Comparison of ENCODE assay signal across 20 mouse cellular contexts in genomic region chr1:80746691-80747463, GRCm38 (mm10). TPM values are rescaled to one million over a fixed set of nuclear protein-coding genes. Genes with fewer than 3 reads are reported as not detected.
DNase-seq lines count a peak whose midpoint lies in the region; TF ChIP-seq lines count a peak whose summit lies in the region.
"Had no signal": no experiment of that assay in that cellular context is flagged by ENCODE, and none has a peak within 500 bp of the region (broad histone marks: within the 10 kb centered on the region; RNA-seq: fewer than 3 reads in every experiment).

No protein-coding gene starts in this region.

- H3K4me3 ChIP-seq in macrophage (ENCODE audit: inconsistent target): no peak overlapping the region
- H3K4me3 ChIP-seq in small intestine, adult 2 months (ENCODE audit: low read depth, low read length): no peak overlapping the region
- H3K4me3 ChIP-seq: embryonic facial prominence, embryonic 13.5 days; erythroblast, embryonic 14.5 days; forebrain, embryonic 12.5 days; hindbrain, embryonic 10.5 days; limb, embryonic 15.5 days; liver, embryonic 15.5 days; lung, embryonic 15.5 days had no signal

- H3K27ac ChIP-seq in macrophage: 0 out of 2 replicates have a peak overlapping the region, but pooled peaks have one; percentile 1
- H3K27ac ChIP-seq in small intestine, adult 2 months (ENCODE audit: insufficient read depth, low read depth, low read length): 0 out of 2 replicates have a peak overlapping the region, but pooled peaks have one; percentile 22
- H3K27ac ChIP-seq: embryonic facial prominence, embryonic 13.5 days; forebrain, embryonic 12.5 days; hindbrain, embryonic 10.5 days; limb, embryonic 15.5 days; liver, embryonic 15.5 days; lung, embryonic 15.5 days had no signal

- no peaks in the 10 kb centered on the region for H3K4me1 ChIP-seq in small intestine, adult 2 months (ENCODE audit: control insufficient read depth, insufficient read depth, insufficient read length, low read length)
- H3K4me1 ChIP-seq: embryonic facial prominence, embryonic 13.5 days; forebrain, embryonic 12.5 days; hindbrain, embryonic 10.5 days; limb, embryonic 15.5 days; liver, embryonic 15.5 days; lung, embryonic 15.5 days had no signal

- no peak for TF ChIP-seq POLR2A in small intestine, adult 2 months (IDR thresholded peaks at IDR 0.05; ENCODE audit: low read depth, low read length)

- 32% methylated on average over 2 of the region's 2 CpGs for WGBS in macrophage (ENCODE audit: missing documents)
- WGBS in small intestine, adult 2 months: 50% methylated on average over 2 of the region's 2 CpGs

- DNase-seq in CD4-positive helper T cell, adult 2 months (ENCODE audit: low read depth, low spot score): peak; percentile 75
- DNase-seq in T-cell, adult 2 months (ENCODE audit: low spot score): peak; percentile 59
- no peak for DNase-seq in layer of hippocampus, adult 9-11 months
- DNase-seq in cerebellum, postnatal 36 days: no peak
- no peak for DNase-seq in heart, postnatal 4 days
- DNase-seq: adrenal gland, adult 2 months; cerebellum, adult 11 months; cerebellum, postnatal 14 days; embryo, embryonic 11 days; kidney, postnatal 36 days; lung, postnatal 36 days had no signal

- no peak for TF ChIP-seq CTCF in small intestine, adult 2 months (IDR thresholded peaks at IDR 0.05; ENCODE audit: extremely low read depth, insufficient read length, insufficient replicate concordance, low read depth, low read length)

- H3K79me2 ChIP-seq in macrophage (ENCODE audit: inconsistent target): peaks cover 100% of the 10 kb centered on the region

- H3K36me3 ChIP-seq in macrophage (ENCODE audit: inconsistent target): no peaks in the 10 kb centered on the region
- no peaks in the 10 kb centered on the region for H3K36me3 ChIP-seq in small intestine, adult 2 months (ENCODE audit: control insufficient read depth, insufficient read depth, low read length)
- H3K36me3 ChIP-seq: embryonic facial prominence, embryonic 13.5 days; forebrain, embryonic 12.5 days; hindbrain, embryonic 10.5 days; limb, embryonic 15.5 days; liver, embryonic 15.5 days; lung, embryonic 15.5 days had no signal

- no peaks in the 10 kb centered on the region for H3K27me3 ChIP-seq in small intestine, adult 2 months (ENCODE audit: control insufficient read depth, insufficient read depth, low read length)
- H3K27me3 ChIP-seq: embryonic facial prominence, embryonic 13.5 days; forebrain, embryonic 12.5 days; limb, embryonic 15.5 days; liver, embryonic 15.5 days; lung, embryonic 15.5 days had no signal

RNA-seq across cellular contexts. Expression of gene Dock10, which starts 11.4 kb away (rescaled TPM):
- total RNA-seq in macrophage (2018; cell fraction: chromatin; rRNA removed): 1,000 to 10,000 TPM in 5 of 26 experiments, 100 to 1,000 TPM in 21; 395 to 1,989 (median 506) TPM
- 10 to 100 TPM; 51.8 to 96.8 (median 59.1) TPM for total RNA-seq in macrophage (2018; cell fraction: cytosol; rRNA removed)
- total RNA-seq in macrophage (2018; cell fraction: nucleus; rRNA removed): 1,000 to 10,000 TPM in 2 of 26 experiments, 100 to 1,000 TPM in 24; 205 to 1,816 (median 344) TPM
- 37.7 to 54.9 TPM (median 46.3 TPM) in 3 replicates for polyA plus RNA-seq in macrophage (2018)
- polyA plus RNA-seq in small intestine, adult 2 months (2012; rRNA removed): 0.86 and 1.7 TPM in 2 replicates
- 1 to 10 TPM; 6.7 to 7.0 TPM for total RNA-seq in heart, postnatal 4 days (2021)

Comparison
In these comparisons a context has a peak if more than half of its experiments do, and no peak if none do; other contexts are left out.
1. DNase-seq: peak in CD4-positive helper T cell, adult 2 months (single experiment) and T-cell, adult 2 months (single experiment); none in layer of hippocampus, adult 9-11 months (single experiment), cerebellum, postnatal 36 days (0 of 2) and heart, postnatal 4 days (single experiment).
2. RNA of gene Dock10, which starts 11.4 kb away (polyA plus RNA-seq): 37.7 to 54.9 TPM in macrophage; 0.86 to 1.7 TPM in small intestine, adult 2 months; every median in the first group is over 10 times any median in the second.